Mouse (Mus musculus) liver, embryonic 12.5 days (tissue): Measurements from ENCODE around the gene Abcb11. TPM values are rescaled to one million over a fixed set of nuclear protein-coding genes. Genes with fewer than 3 reads are reported as not detected.
A peak's percentile ranks its signal among the peaks of the same experiment; 100 is the strongest.

Experiments
- ATAC-seq: fragments of 200-750 bp; cut with Nextera tagmentation; 2 replicates; pipeline ENCODE4 v1.8.0; 2017; ENCODE audit warnings: moderate number of reproducible peaks, mild to moderate bottlenecking, moderate library complexity
- H3K27ac ChIP-seq: fragments of 300-500 bp; sonication (generic); 2 replicates; pipeline ENCODE4 v1.5.1; 2016; ENCODE audit warnings: mild to moderate bottlenecking
- H3K27me3 ChIP-seq: fragments of 300-500 bp; sonication (generic); replicated peaks from 2 replicates; pipeline ENCODE4 v1.6.1; 2016; ENCODE audit warnings: mild to moderate bottlenecking, moderate library complexity
- H3K36me3 ChIP-seq: fragments of 300-500 bp; sonication (generic); 2 replicates; pipeline ENCODE4 v1.6.1; 2016; ENCODE audit warnings: mild to moderate bottlenecking, moderate library complexity
- H3K4me1 ChIP-seq: fragments of 300-500 bp; sonication (generic); 2 replicates; pipeline ENCODE4 v1.6.1; 2016
- H3K4me2 ChIP-seq: fragments of 300-500 bp; sonication (generic); 2 replicates; pipeline ENCODE4 v1.6.1; 2016; ENCODE audit warnings: mild to moderate bottlenecking, moderate library complexity
- H3K4me3 ChIP-seq: fragments of 300-500 bp; sonication (generic); 2 replicates; pipeline ENCODE4 v1.5.1; 2016; ENCODE audit warnings: mild to moderate bottlenecking, moderate library complexity
- H3K9ac ChIP-seq: fragments of 300-500 bp; sonication (generic); 2 replicates; pipeline ENCODE4 v1.6.1; 2016; ENCODE audit warnings: mild to moderate bottlenecking, moderate library complexity
- H3K9me3 ChIP-seq: fragments of 300-500 bp; sonication (generic); replicated peaks from 2 replicates; pipeline ENCODE4 v1.6.1; 2016; ENCODE audit warnings: mild to moderate bottlenecking, moderate library complexity
- WGBS: fragments of 180-500 bp; shearing (Covaris S2); methylation state at CpG from one replicate; pipeline ENCODE4 v1.1.7; 2016; ENCODE audit not compliant: insufficient replicate concordance; 5-methylcytosine and 5-hydroxymethylcytosine counted together
- polyA plus RNA-seq: library from polyadenylated mRNA; unstranded; fragments of >200 nt; fragmentation: Nextera tagmentation; extraction: Ambion mirVana; gene quantifications from 2 replicates; pipeline ENCODE4 v1.2.1, GENCODE M21; 2016

The Abcb11 gene
- polyA plus RNA-seq, 1 experiment from 2014 or later: 1.4 TPM

DNA sequence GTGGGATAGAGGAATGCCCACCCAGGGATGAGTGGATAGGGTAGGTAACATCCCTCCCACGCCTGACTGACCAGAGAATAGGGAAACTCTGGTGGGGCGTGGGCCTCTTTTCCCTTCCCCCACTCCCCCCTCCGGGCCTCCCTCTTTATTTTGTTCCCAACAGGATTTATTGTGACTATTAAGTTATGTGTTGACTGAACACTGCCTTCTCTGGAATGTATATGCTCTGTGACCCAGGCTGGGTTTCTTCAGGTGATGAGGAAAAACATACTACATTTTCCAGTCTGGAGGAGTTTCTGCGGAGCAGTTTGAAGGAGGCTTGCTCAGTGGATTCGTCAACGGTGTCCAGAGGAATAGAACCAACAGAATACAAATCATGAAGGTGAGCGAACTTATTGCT lies 131.6 kb downstream of the Abcb11 start, which contains the start of gene G6pc2:
Gene G6pc2 (plus strand): TSS at position 301 of the 400 bp plus-strand sequence.
- no peaks in the 10 kb centered on the region for H3K9me3 ChIP-seq
- no peak for ATAC-seq
- no peaks in the 10 kb centered on the region for H3K27me3 ChIP-seq
- H3K36me3 ChIP-seq: no peaks in the 10 kb centered on the region
- no peak within 1 kb of the TSS for H3K4me3 ChIP-seq
- peaks cover 3% of the 10 kb centered on the region; the same call in 1 of the 2 replicates for H3K4me1 ChIP-seq
- 72% methylated on average over 7 of the region's 7 CpGs for WGBS
- H3K9ac ChIP-seq: no peak within 1 kb of the TSS
- H3K27ac ChIP-seq: no peak within 1 kb of the TSS
- no peak within 1 kb of the TSS for H3K4me2 ChIP-seq

- WGBS: 71% methylated on average over 3 of the region's 3 CpGs
- Histone ChIP-seq H3K27me3 (no peaks in the 10 kb centered on the region), H3K9ac (no peak overlapping the region)
These were observed 132.7 kb downstream of the Abcb11 start for GRCm38 (mm10) chr2:69209684-69210083.

GRCm38 (mm10) chr2:69206523-69206922 lies 135.9 kb downstream of the Abcb11 start:
- Histone ChIP-seq H3K27ac (peak overlapping the region; percentile 74), H3K4me1 (peaks cover 24% of the 10 kb centered on the region), H3K9ac (peak overlapping the region; percentile 47; the same call in 1 of the 2 replicates), H3K27me3 (no peaks in the 10 kb centered on the region), H3K9me3 (no peaks in the 10 kb centered on the region), H3K36me3 (peaks cover 26% of the 10 kb centered on the region), H3K4me2 (peak overlapping the region; percentile 80), H3K4me3 (peak overlapping the region; percentile 91)
- WGBS: 11% methylated on average over 7 of the region's 7 CpGs
- ATAC-seq: peak; percentile 74

More at GRCm38 (mm10) chr2:69209684-69210083, 132.7 kb downstream of the Abcb11 start:
- H3K4me2 ChIP-seq: no peak overlapping the region
- H3K36me3 ChIP-seq: no peaks in the 10 kb centered on the region
- H3K9me3 ChIP-seq: no peaks in the 10 kb centered on the region
- no peak for ATAC-seq
- H3K4me1 ChIP-seq: peaks cover 10% of the 10 kb centered on the region
- H3K27ac ChIP-seq: no peak overlapping the region
- no peak overlapping the region for H3K4me3 ChIP-seq

GRCm38 (mm10) chr2:69205791-69206351 lies 136.5 kb downstream of the Abcb11 start, which contains the start of gene Spc25:
Gene Spc25, minus strand, starts transcription at chr2:69206194.
- 1% methylated on average over 46 of the region's 46 CpGs for WGBS

GRCm38 (mm10) chr2:69205185-69205584 lies 137.2 kb downstream of the Abcb11 start:
- peak overlapping the region; percentile 87 for H3K27ac ChIP-seq
- no peak for ATAC-seq
- H3K9me3 ChIP-seq: no peaks in the 10 kb centered on the region
- peaks cover 24% of the 10 kb centered on the region for H3K4me1 ChIP-seq
- peak overlapping the region; percentile 80 for H3K4me2 ChIP-seq
- WGBS: 14% methylated on average over 6 of the region's 6 CpGs
- H3K4me3 ChIP-seq: peak overlapping the region; percentile 91
- H3K36me3 ChIP-seq: peaks cover 36% of the 10 kb centered on the region
- no peaks in the 10 kb centered on the region for H3K27me3 ChIP-seq
- H3K9ac ChIP-seq: peak overlapping the region; percentile 96

More at GRCm38 (mm10) chr2:69205791-69206351, 136.5 kb downstream of the Abcb11 start, which contains the start of gene Spc25:
- peaks cover 33% of the 10 kb centered on the region for H3K36me3 ChIP-seq
- H3K4me2 ChIP-seq: peak within 1 kb of the TSS; percentile 80
- peak within 1 kb of the TSS; percentile 96 for H3K9ac ChIP-seq
- no peaks in the 10 kb centered on the region for H3K9me3 ChIP-seq
- peak; percentile 97 for ATAC-seq
- H3K4me3 ChIP-seq: peak within 1 kb of the TSS; percentile 91
- peak within 1 kb of the TSS; percentile 87 for H3K27ac ChIP-seq
- peaks cover 24% of the 10 kb centered on the region for H3K4me1 ChIP-seq
- H3K27me3 ChIP-seq: no peaks in the 10 kb centered on the region

DNA sequence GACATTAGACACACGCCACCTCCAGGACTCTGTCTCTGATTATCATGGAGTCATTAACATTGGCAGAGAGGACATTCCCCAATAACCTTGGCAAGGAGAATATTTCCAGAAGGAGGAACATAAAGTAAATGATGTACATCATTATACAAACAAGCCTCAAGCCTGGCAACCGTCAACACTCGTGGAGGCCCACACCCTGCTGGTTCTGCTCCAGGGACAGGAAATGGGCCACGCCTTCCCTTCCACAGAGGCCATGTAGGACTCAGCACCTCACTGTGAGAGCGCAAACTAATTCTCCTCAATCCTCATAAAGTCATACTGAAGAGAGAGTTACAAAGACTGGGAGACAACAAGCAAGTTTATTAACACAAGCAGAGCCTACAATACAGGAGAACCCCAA lies 148.9 kb downstream of the Abcb11 start:
- no peaks in the 10 kb centered on the region for H3K27me3 ChIP-seq
- no peak for ATAC-seq
- H3K9me3 ChIP-seq: no peaks in the 10 kb centered on the region
- H3K36me3 ChIP-seq: peaks cover 84% of the 10 kb centered on the region
- no peak overlapping the region for H3K4me3 ChIP-seq
- no peak overlapping the region for H3K4me2 ChIP-seq
- H3K4me1 ChIP-seq: peaks cover 9% of the 10 kb centered on the region
- no peak overlapping the region for H3K9ac ChIP-seq
- no peak overlapping the region for H3K27ac ChIP-seq
- 69% methylated on average over 5 of the region's 5 CpGs for WGBS

DNA sequence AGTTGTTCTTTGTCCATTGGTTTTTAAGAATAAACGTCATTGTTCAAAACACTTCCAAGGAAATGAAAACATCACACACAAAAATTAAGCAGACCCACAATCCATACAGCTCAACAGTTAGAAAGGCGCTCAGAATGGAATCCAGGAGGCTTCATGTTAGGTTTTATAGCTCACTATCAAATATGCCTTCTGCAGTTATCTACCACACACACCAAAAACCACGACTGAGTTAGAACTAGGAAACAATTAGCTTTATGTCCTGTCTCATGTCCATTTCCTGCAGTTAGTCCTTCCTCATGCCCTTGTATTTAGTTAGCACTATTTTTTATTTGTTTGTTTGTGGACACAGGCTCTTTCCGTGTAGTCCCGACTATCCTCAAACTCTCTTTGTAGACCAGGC lies 151.4 kb downstream of the Abcb11 start:
- no peak overlapping the region for H3K4me3 ChIP-seq
- no peaks in the 10 kb centered on the region for H3K27me3 ChIP-seq

GRCm38 (mm10) chr2:69189222-69189621 lies 153.2 kb downstream of the Abcb11 start:
- H3K9me3 ChIP-seq: no peaks in the 10 kb centered on the region
- H3K27me3 ChIP-seq: no peaks in the 10 kb centered on the region
- WGBS: 63% methylated on average over 4 of the region's 4 CpGs
- peaks cover 76% of the 10 kb centered on the region for H3K36me3 ChIP-seq
- no peak overlapping the region for H3K4me2 ChIP-seq
- H3K4me3 ChIP-seq: no peak overlapping the region
- no peak for ATAC-seq
- H3K9ac ChIP-seq: no peak overlapping the region
- no peak overlapping the region for H3K27ac ChIP-seq
- peaks cover 11% of the 10 kb centered on the region for H3K4me1 ChIP-seq

More for the DNA sequence above, 151.4 kb downstream of the Abcb11 start:
- WGBS: 64% methylated on average over 5 of the region's 5 CpGs
- Histone ChIP-seq H3K27ac (no peak overlapping the region), H3K4me2 (no peak overlapping the region), H3K9me3 (no peaks in the 10 kb centered on the region), H3K36me3 (peaks cover 82% of the 10 kb centered on the region), H3K9ac (no peak overlapping the region), H3K4me1 (peaks cover 11% of the 10 kb centered on the region)
- ATAC-seq: no peak

DNA sequence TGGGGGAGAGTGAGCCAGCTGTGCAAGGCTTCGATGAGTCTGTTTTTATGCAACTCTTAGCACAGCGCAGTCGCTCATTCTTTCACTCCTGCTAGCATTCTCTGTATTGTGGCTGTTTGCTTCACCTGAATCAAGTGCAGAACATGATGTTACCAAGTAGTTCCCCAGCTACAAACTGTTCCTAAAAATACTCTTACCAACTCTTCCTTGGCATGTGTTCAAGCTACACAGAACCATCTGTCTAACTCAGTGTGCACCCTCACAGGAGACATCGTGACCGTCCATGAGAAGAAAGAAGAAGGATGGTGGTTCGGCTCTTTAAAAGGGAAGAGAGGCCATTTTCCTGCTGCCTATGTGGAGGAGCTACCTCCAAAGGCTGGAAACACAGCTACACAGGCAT lies 153.7 kb downstream of the Abcb11 start:
- WGBS: 75% methylated on average over 6 of the region's 6 CpGs
- Histone ChIP-seq H3K9me3 (no peaks in the 10 kb centered on the region), H3K4me3 (no peak overlapping the region)

More for the DNA sequence above, 153.7 kb downstream of the Abcb11 start:
- no peak overlapping the region for H3K27ac ChIP-seq
- H3K36me3 ChIP-seq: peaks cover 71% of the 10 kb centered on the region
- no peaks in the 10 kb centered on the region for H3K27me3 ChIP-seq
- H3K4me1 ChIP-seq: peaks cover 11% of the 10 kb centered on the region
- no peak overlapping the region for H3K4me2 ChIP-seq
- ATAC-seq: no peak
- H3K9ac ChIP-seq: no peak overlapping the region

Other genes starting within 250 kb of the Abcb11 start
- 11.1 and 11.4 TPM in 2 replicates for gene Nostrin, start 206.8 kb downstream of the Abcb11 start, polyA plus RNA-seq
- gene Spc25, start 136.4 kb downstream of the Abcb11 start, polyA plus RNA-seq: 147 and 153 TPM in 2 replicates
- not detected in 2 replicates for gene G6pc2, start 131.5 kb downstream of the Abcb11 start, polyA plus RNA-seq
- 0.06 and 0.08 TPM in 2 replicates for gene Dhrs9, start 37.8 kb upstream of the Abcb11 start, polyA plus RNA-seq
- gene Lrp2, start 243.4 kb upstream of the Abcb11 start, polyA plus RNA-seq: 0.10 and 0.29 TPM in 2 replicates